Mouse (Mus musculus): ENCODE measurements around the gene Olfr1291-ps1. TPM values are rescaled to one million over a fixed set of nuclear protein-coding genes. Genes with fewer than 3 reads are reported as not detected.

Gene Olfr1291-ps1
- total and polyA plus RNA-seq, 3 experiments: not detected

- Histone ChIP-seq H3K4me3 (ENCODE audit: control insufficient read depth in 1 of 2, insufficient read depth in 1 of 2, low read depth in 2 of 2, low read length in 2 of 2) (no peak within 1 kb of the TSS), H3K9me3 (replicated peaks; ENCODE audit: insufficient read depth, low read length) (no peaks in the 10 kb centered on the region), H3K27ac (ENCODE audit: control insufficient read depth, low read depth, low read length) (no peak within 1 kb of the TSS), H3K79me2 (ENCODE audit: control insufficient read depth, insufficient read depth, low read length, poor library complexity) (no peaks in the 10 kb centered on the region), H3K9ac (ENCODE audit: control insufficient read depth, low read depth, low read length, poor library complexity, severe bottlenecking) (no peak within 1 kb of the TSS), H3K27me3 (ENCODE audit: control insufficient read depth in 1 of 2, insufficient read depth in 2 of 2, low read length in 2 of 2) (no peaks in the 10 kb centered on the region), H3K4me1 (ENCODE audit: control insufficient read depth in 1 of 2, insufficient read depth in 2 of 2, low read length in 2 of 2) (no peaks in the 10 kb centered on the region), H3K36me3 (ENCODE audit: control insufficient read depth in 1 of 2, insufficient read depth in 2 of 2, low read length in 2 of 2) (no peaks in the 10 kb centered on the region)
- no peak for DNase-seq (ENCODE audit: low read depth, low spot score)
- TF ChIP-seq ZC3H11A (IDR thresholded peaks at IDR 0.05; ENCODE audit: low read depth, low read length): no peak
- TF ChIP-seq HCFC1 (IDR thresholded peaks at IDR 0.05; ENCODE audit: low read depth, low read length): no peak
- no peak for TF ChIP-seq RAD21 (IDR thresholded peaks at IDR 0.05; ENCODE audit: low read depth, low read length)
- no peak for TF ChIP-seq SMC3 (IDR thresholded peaks at IDR 0.05; ENCODE audit: low read depth, low read length)
- TF ChIP-seq GABPA (IDR thresholded peaks at IDR 0.05; ENCODE audit: low read depth, low read length): no peak
- no peak for TF ChIP-seq MAZ (IDR thresholded peaks at IDR 0.05; ENCODE audit: low read depth, low read length)
- no peak for TF ChIP-seq USF2 (IDR thresholded peaks at IDR 0.05; ENCODE audit: borderline replicate concordance in 1 of 2, insufficient read depth in 1 of 2, low read depth in 1 of 2, low read length in 2 of 2)
- no peak for TF ChIP-seq UBTF (IDR thresholded peaks at IDR 0.05; ENCODE audit: borderline replicate concordance, insufficient read depth, low read depth, low read length)
- TF ChIP-seq ELF1 (IDR thresholded peaks at IDR 0.05; ENCODE audit: low read depth, low read length): no peak
- TF ChIP-seq NRF1 (IDR thresholded peaks at IDR 0.05; ENCODE audit: insufficient read depth, low read depth, low read length, poor library complexity, severe bottlenecking): no peak
- no peak for TF ChIP-seq EP300 (IDR thresholded peaks at IDR 0.05; ENCODE audit: low read depth in 1 of 2, low read length in 2 of 2)
- no peak for TF ChIP-seq MYB (IDR thresholded peaks at IDR 0.05; ENCODE audit: low read depth, low read length)
Observed at GRCm38 (mm10) chr2:111473801-111474200, 23.2 kb upstream of the Olfr1291-ps1 start, which contains the start of gene Olfr1288. Gene Olfr1288, plus strand, starts transcription at chr2:111474101.

GRCm38 (mm10) chr2:111480519-111480918 lies 16.5 kb upstream of the Olfr1291-ps1 start, which contains the start of gene Olfr1289:
Gene Olfr1289, plus strand, starts transcription at chr2:111480819.
- no peak for TF ChIP-seq ZMIZ1 (IDR thresholded peaks at IDR 0.05; ENCODE audit: low read depth, low read length)
- TF ChIP-seq ZC3H11A (IDR thresholded peaks at IDR 0.05; ENCODE audit: low read depth, low read length): no peak
- TF ChIP-seq POLR2AphosphoS5 (IDR thresholded peaks at IDR 0.05; ENCODE audit: borderline replicate concordance, low read depth, low read length): no peak
- TF ChIP-seq CHD2 (IDR thresholded peaks at IDR 0.05; ENCODE audit: low read length): no peak
- TF ChIP-seq MAX (IDR thresholded peaks at IDR 0.05; ENCODE audit: low read length): no peak
- TF ChIP-seq EP300 (IDR thresholded peaks at IDR 0.05; ENCODE audit: low read depth in 1 of 2, low read length in 2 of 2): no peak
- TF ChIP-seq JUND (IDR thresholded peaks at IDR 0.05; ENCODE audit: low read depth, low read length): no peak
- TF ChIP-seq CHD1 (IDR thresholded peaks at IDR 0.05; ENCODE audit: low read depth, low read length): no peak
- TF ChIP-seq MAZ (IDR thresholded peaks at IDR 0.05; ENCODE audit: low read depth, low read length): no peak
- no peak for TF ChIP-seq RCOR1 (IDR thresholded peaks at IDR 0.05; ENCODE audit: low read depth, low read length)
- TF ChIP-seq POLR2AphosphoS2 (IDR thresholded peaks at IDR 0.05; ENCODE audit: low read length): no peak
- Histone ChIP-seq H3K36me3 (ENCODE audit: control insufficient read depth in 1 of 2, insufficient read depth in 2 of 2, low read length in 2 of 2) (no peaks in the 10 kb centered on the region), H3K79me2 (ENCODE audit: control insufficient read depth, insufficient read depth, low read length, poor library complexity) (no peaks in the 10 kb centered on the region), H3K27ac (ENCODE audit: control insufficient read depth, low read depth, low read length) (no peak within 1 kb of the TSS), H3K27me3 (ENCODE audit: control insufficient read depth in 1 of 2, insufficient read depth in 2 of 2, low read length in 2 of 2) (no peaks in the 10 kb centered on the region), H3K4me1 (ENCODE audit: control insufficient read depth in 1 of 2, insufficient read depth in 2 of 2, low read length in 2 of 2) (no peaks in the 10 kb centered on the region), H3K9me3 (replicated peaks; ENCODE audit: insufficient read depth, low read length) (no peaks in the 10 kb centered on the region), H3K9ac (ENCODE audit: control insufficient read depth, low read depth, low read length, poor library complexity, severe bottlenecking) (no peak within 1 kb of the TSS), H3K4me3 (ENCODE audit: control insufficient read depth in 1 of 2, insufficient read depth in 1 of 2, low read depth in 2 of 2, low read length in 2 of 2) (no peak within 1 kb of the TSS)
- DNase-seq (ENCODE audit: low read depth, low spot score): no peak

All from MEL (cell line).